Mouse (Mus musculus): Measurements from ENCODE around the gene Setd7. TPM values are rescaled to one million over a fixed set of nuclear protein-coding genes. Genes with fewer than 3 reads are reported as not detected.
A peak's percentile ranks its signal among the peaks of the same experiment; 100 is the strongest.
"Not testable (repeated sequence)": the region's sequence is repeated elsewhere in the genome, so short reads cannot be mapped to it uniquely, and the experiment has no call there.

Setd7 gene
- total and polyA plus RNA-seq, 3 experiments, result 11.3 to 37.9 (median 15.3) TPM

DNA sequence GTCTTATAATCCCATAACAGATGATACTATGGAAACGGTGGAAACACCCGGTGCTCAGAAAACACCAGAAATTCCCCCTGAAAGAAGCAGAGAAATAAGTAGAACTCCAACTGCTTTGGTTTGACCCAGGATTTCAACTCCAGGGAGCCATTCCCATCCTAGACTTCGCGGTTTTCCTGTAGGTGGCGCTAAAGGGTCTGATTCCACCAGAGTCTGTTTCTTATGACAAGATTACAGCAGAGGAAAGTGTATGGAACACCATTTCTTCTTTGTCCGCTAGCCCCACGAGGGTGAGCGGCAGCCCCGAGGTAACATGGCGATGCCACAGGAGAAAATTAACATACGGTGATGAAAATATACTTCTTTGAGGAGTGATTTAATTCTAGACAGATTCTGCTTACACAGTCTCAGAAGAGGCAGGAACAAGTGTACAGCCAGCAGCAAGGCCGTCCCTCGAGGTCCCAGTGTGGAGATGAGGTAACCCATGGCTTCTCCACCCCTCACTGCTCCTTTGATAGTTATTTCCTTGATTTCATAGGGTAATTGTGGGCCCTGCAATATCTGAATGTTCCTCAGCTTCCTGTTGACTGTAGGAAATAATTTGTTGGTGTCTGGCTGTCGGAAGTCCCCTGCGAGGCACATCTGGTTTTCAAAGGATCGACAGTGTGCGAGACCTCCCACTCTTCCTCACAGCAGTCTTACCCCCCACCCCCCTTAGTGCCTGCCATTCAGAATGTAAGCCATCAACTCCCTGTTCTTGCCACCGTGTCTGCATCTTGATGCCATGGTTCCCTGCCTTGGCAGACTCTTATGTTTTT, 23.1 kb upstream of the Setd7 start:
- DNase-seq (ENCODE audit: low read depth, low spot score), result peak; percentile 80
- TF ChIP-seq SMC3 (IDR thresholded peaks at IDR 0.05; ENCODE audit: low read depth, low read length) (peak; percentile 94), TAL1 (IDR thresholded peaks at IDR 0.05; ENCODE audit: low read length) (no peak), TBP (IDR thresholded peaks at IDR 0.05; ENCODE audit: low read depth, low read length) (no peak), CTCF (IDR thresholded peaks at IDR 0.05 in 2 of 3, conservative IDR thresholded peaks at IDR 0.05 in 1 of 3; ENCODE audit: control insufficient read depth in 1 of 3, insufficient read depth in 1 of 3, low read depth in 2 of 3, low read length in 3 of 3, poor library complexity in 1 of 3, severe bottlenecking in 1 of 3) (peak; percentile 72 to 98 (median 82)), EP300 (IDR thresholded peaks at IDR 0.05; ENCODE audit: low read depth in 1 of 2, low read length in 2 of 2) (no peak), ZMIZ1 (IDR thresholded peaks at IDR 0.05; ENCODE audit: low read depth, low read length) (no peak), BHLHE40 (IDR thresholded peaks at IDR 0.05; ENCODE audit: borderline replicate concordance, low read depth, low read length) (no peak), POLR2A (IDR thresholded peaks at IDR 0.05; ENCODE audit: control insufficient read depth in 1 of 2, insufficient read depth in 1 of 2, low read depth in 1 of 2, low read length in 2 of 2, poor library complexity in 1 of 2) (no peak), MAX (IDR thresholded peaks at IDR 0.05; ENCODE audit: low read length) (no peak), MYC (IDR thresholded peaks at IDR 0.05; ENCODE audit: low read depth, low read length) (0 out of 2 replicates have a peak, but pooled peaks have one; percentile 15), MAZ (IDR thresholded peaks at IDR 0.05; ENCODE audit: low read depth, low read length) (no peak), E2F4 (IDR thresholded peaks at IDR 0.05; ENCODE audit: borderline replicate concordance, low read depth, low read length) (no peak), RAD21 (IDR thresholded peaks at IDR 0.05; ENCODE audit: low read depth, low read length) (peak; percentile 93), ZC3H11A (IDR thresholded peaks at IDR 0.05; ENCODE audit: low read depth, low read length) (peak; percentile 95), MXI1 (IDR thresholded peaks at IDR 0.05; ENCODE audit: low read depth, low read length) (no peak), CHD1 (IDR thresholded peaks at IDR 0.05; ENCODE audit: low read depth, low read length) (no peak), SIN3A (IDR thresholded peaks at IDR 0.05; ENCODE audit: low read length) (no peak), ELF1 (IDR thresholded peaks at IDR 0.05; ENCODE audit: low read depth, low read length) (no peak), ZKSCAN1 (IDR thresholded peaks at IDR 0.05; ENCODE audit: low read depth, low read length) (no peak), HCFC1 (IDR thresholded peaks at IDR 0.05; ENCODE audit: low read depth, low read length) (no peak)

DNA sequence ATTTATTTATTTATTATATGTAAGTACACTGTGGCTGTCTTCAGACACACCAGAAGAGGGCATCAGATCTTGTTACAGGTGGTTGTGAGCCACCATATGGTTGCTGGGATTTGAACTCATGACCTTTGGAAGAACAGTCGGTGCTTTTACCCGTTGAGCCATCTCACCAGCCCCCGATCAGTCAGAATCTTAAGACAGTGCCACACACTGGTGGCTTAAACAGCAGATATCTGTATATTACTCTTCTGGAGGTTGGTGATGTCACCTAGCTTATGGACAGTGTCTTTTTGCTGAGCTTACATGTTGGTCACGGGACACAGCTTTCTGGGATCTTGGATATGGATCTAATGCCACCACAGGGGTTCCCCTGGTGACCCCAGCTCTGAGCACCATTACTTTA, 18.6 kb upstream of the Setd7 start:
- not testable (repeated sequence) for H3K27me3 ChIP-seq (ENCODE audit: control insufficient read depth in 1 of 2, insufficient read depth in 2 of 2, low read length in 2 of 2); H3K4me3 ChIP-seq (ENCODE audit: control insufficient read depth in 1 of 2, insufficient read depth in 1 of 2, low read depth in 2 of 2, low read length in 2 of 2); H3K27ac ChIP-seq (ENCODE audit: control insufficient read depth, low read depth, low read length); H3K9me3 ChIP-seq (replicated peaks; ENCODE audit: insufficient read depth, low read length); H3K36me3 ChIP-seq (ENCODE audit: control insufficient read depth in 1 of 2, insufficient read depth in 2 of 2, low read length in 2 of 2); H3K79me2 ChIP-seq (ENCODE audit: control insufficient read depth, insufficient read depth, low read length, poor library complexity); H3K9ac ChIP-seq (ENCODE audit: control insufficient read depth, low read depth, low read length, poor library complexity, severe bottlenecking)
- TF ChIP-seq TBP (IDR thresholded peaks at IDR 0.05; ENCODE audit: low read depth, low read length) (peak; percentile 64), CTCF (IDR thresholded peaks at IDR 0.05 in 2 of 3, conservative IDR thresholded peaks at IDR 0.05 in 1 of 3; ENCODE audit: control insufficient read depth in 1 of 3, insufficient read depth in 1 of 3, low read depth in 2 of 3, low read length in 3 of 3, poor library complexity in 1 of 3, severe bottlenecking in 1 of 3) (peak in 1 of 3 experiments; percentile 4; a peak in 1 of 6 replicates)
- peaks cover 0 to 12% of the 10 kb centered on the region in 2 experiments; a peak in 3 of 4 replicates for H3K4me1 ChIP-seq (ENCODE audit: control insufficient read depth in 1 of 2, insufficient read depth in 2 of 2, low read length in 2 of 2)
- DNase-seq (ENCODE audit: low read depth, low spot score), result peak; percentile 20

More for the DNA sequence above, 23.1 kb upstream of the Setd7 start:
- Histone ChIP-seq H3K4me1 (ENCODE audit: control insufficient read depth in 1 of 2, insufficient read depth in 2 of 2, low read length in 2 of 2) (peaks cover 0 to 1% of the 10 kb centered on the region in 2 experiments; a peak in 2 of 4 replicates), H3K27me3 (ENCODE audit: control insufficient read depth in 1 of 2, insufficient read depth in 2 of 2, low read length in 2 of 2) (peaks cover 0 to 1% of the 10 kb centered on the region in 2 experiments; a peak in 1 of 4 replicates), H3K9ac (ENCODE audit: control insufficient read depth, low read depth, low read length, poor library complexity, severe bottlenecking) (no peak overlapping the region), H3K27ac (ENCODE audit: control insufficient read depth, low read depth, low read length) (no peak overlapping the region), H3K79me2 (ENCODE audit: control insufficient read depth, insufficient read depth, low read length, poor library complexity) (no peaks in the 10 kb centered on the region), H3K36me3 (ENCODE audit: control insufficient read depth in 1 of 2, insufficient read depth in 2 of 2, low read length in 2 of 2) (peaks cover 0 to under 1% of the 10 kb centered on the region in 2 experiments; a peak in 1 of 4 replicates), H3K9me3 (replicated peaks; ENCODE audit: insufficient read depth, low read length) (no peaks in the 10 kb centered on the region), H3K4me3 (ENCODE audit: control insufficient read depth in 1 of 2, insufficient read depth in 1 of 2, low read depth in 2 of 2, low read length in 2 of 2) (no peak overlapping the region)
